Comparison of ENCODE assay signal across 12 mouse cellular contexts in the genomic region with DNA sequence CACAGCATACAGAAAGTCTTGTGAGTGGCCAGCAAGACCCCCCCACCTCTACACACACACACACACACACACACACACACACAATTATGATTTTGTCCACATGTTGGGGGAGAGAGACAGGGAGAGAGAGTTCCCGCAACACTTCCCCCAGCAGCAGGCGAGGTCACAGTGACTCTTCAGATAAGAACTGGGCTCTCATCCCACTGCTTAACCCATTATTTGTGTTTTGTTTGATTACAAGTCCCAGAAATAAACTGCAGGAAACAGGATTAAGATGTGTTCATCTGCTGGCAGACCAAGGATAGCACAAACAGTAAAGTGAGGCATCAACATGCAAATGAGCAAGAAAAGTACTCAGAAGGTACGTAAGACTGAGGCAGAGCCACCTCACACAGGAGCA. TPM values are rescaled to one million over a fixed set of nuclear protein-coding genes. Genes with fewer than 3 reads are reported as not detected.
DNase-seq lines count a peak whose midpoint lies in the region; ATAC-seq and TF ChIP-seq lines count a peak whose summit lies in the region.
"Had no signal": no experiment of that assay in that cellular context is flagged by ENCODE, and none has a peak within 500 bp of the region (broad histone marks: within the 10 kb centered on the region; RNA-seq: fewer than 3 reads in every experiment).

No protein-coding gene starts in this region.

- H3K36me3 ChIP-seq in intestine, embryonic 16.5 days (ENCODE audit: control insufficient read depth, insufficient read depth, low read length): 0 out of 2 replicates have a peak, but pooled peaks cover 2% of the 10 kb centered on the region
- H3K36me3 ChIP-seq in intestine, postnatal 0 days (ENCODE audit: control insufficient read depth, insufficient read depth): no peaks in the 10 kb centered on the region
- no peaks in the 10 kb centered on the region for H3K36me3 ChIP-seq in thymus, adult 2 months (ENCODE audit: control insufficient read depth, insufficient read depth, low read length)
- H3K36me3 ChIP-seq: midbrain, embryonic 12.5 days had no signal

- WGBS in intestine, embryonic 16.5 days: 56% methylated on average over 3 of the region's 3 CpGs
- WGBS in intestine, postnatal 0 days: 52% methylated on average over 3 of the region's 3 CpGs
- 90% methylated on average over 3 of the region's 3 CpGs for WGBS in thymus, adult 2 months

- peak; percentile 28 for DNase-seq in brain, adult 2 months (ENCODE audit: low read depth, low spot score)
- DNase-seq in heart, postnatal 10 days: peak; percentile 59 to 74
- DNase-seq in lung, postnatal 14 days: peak; percentile 9
- DNase-seq in spleen, postnatal 14 days (ENCODE audit: low spot score in 2 of 2): no peak
- DNase-seq in thymus, adult 2 months: no peak
- no peak for DNase-seq in spleen, postnatal 36 days (ENCODE audit: low spot score in 2 of 2)
- DNase-seq: B cell, adult 2 months; cerebellum, postnatal 36 days; gastrocnemius, postnatal 25 days had no signal

- no peak overlapping the region for H3K4me3 ChIP-seq in intestine, embryonic 16.5 days (ENCODE audit: low read length)
- H3K4me3 ChIP-seq in intestine, postnatal 0 days (ENCODE audit: low read depth, low read length): no peak overlapping the region
- H3K4me3 ChIP-seq in thymus, adult 2 months (ENCODE audit: control insufficient read depth, insufficient read depth, low read length): no peak overlapping the region
- H3K4me3 ChIP-seq: midbrain, embryonic 12.5 days had no signal

- no peaks in the 10 kb centered on the region for H3K27me3 ChIP-seq in intestine, embryonic 16.5 days (replicated peaks; ENCODE audit: control insufficient read depth, insufficient read depth, low read length)
- H3K27me3 ChIP-seq in intestine, postnatal 0 days (replicated peaks; ENCODE audit: control insufficient read depth, insufficient read depth, low read length): no peaks in the 10 kb centered on the region
- H3K27me3 ChIP-seq in thymus, adult 2 months (ENCODE audit: control insufficient read depth, insufficient read depth, low read length): no peaks in the 10 kb centered on the region
- H3K27me3 ChIP-seq: midbrain, embryonic 12.5 days had no signal

- no peak for TF ChIP-seq CTCF in intestine, postnatal 0 days (IDR thresholded peaks at IDR 0.05; ENCODE audit: low read depth)
- TF ChIP-seq CTCF in thymus, adult 2 months (IDR thresholded peaks at IDR 0.05; ENCODE audit: borderline replicate concordance, control insufficient read depth, extremely low read depth, insufficient read depth, low read length, poor library complexity): no peak

- H3K4me1 ChIP-seq in intestine, embryonic 16.5 days (ENCODE audit: control insufficient read depth, insufficient read depth, low read length): 0 out of 2 replicates have a peak, but pooled peaks cover 3% of the 10 kb centered on the region
- no peaks in the 10 kb centered on the region for H3K4me1 ChIP-seq in intestine, postnatal 0 days (replicated peaks; ENCODE audit: control insufficient read depth, insufficient read depth, low read length)
- no peaks in the 10 kb centered on the region for H3K4me1 ChIP-seq in thymus, adult 2 months (replicated peaks; ENCODE audit: control insufficient read depth, insufficient read depth, low read length)
- H3K4me1 ChIP-seq: midbrain, embryonic 12.5 days had no signal

- H3K9ac ChIP-seq in intestine, embryonic 16.5 days (ENCODE audit: low read depth, low read length): no peak overlapping the region
- H3K9ac ChIP-seq in intestine, postnatal 0 days (ENCODE audit: low read depth, low read length): no peak overlapping the region
- H3K9ac ChIP-seq: midbrain, embryonic 12.5 days had no signal

- no peak for TF ChIP-seq POLR2A in thymus, adult 2 months (IDR thresholded peaks at IDR 0.05; ENCODE audit: control insufficient read depth, extremely low read depth, insufficient read depth, low read length, poor library complexity)

- intact Hi-C loops in heart, postnatal 10 days (cut with DNase I): no loop called here

- 0 out of 2 replicates have a peak, but pooled peaks have one; percentile 28 for ATAC-seq in intestine, embryonic 16.5 days
- ATAC-seq in intestine, postnatal 0 days: no peak

- no peaks in the 10 kb centered on the region for H3K9me3 ChIP-seq in intestine, embryonic 16.5 days (ENCODE audit: control insufficient read depth, low read length)
- H3K9me3 ChIP-seq in intestine, postnatal 0 days (ENCODE audit: control insufficient read depth): no peaks in the 10 kb centered on the region
- H3K9me3 ChIP-seq: midbrain, embryonic 12.5 days had no signal

- H3K27ac ChIP-seq in intestine, embryonic 16.5 days (ENCODE audit: low read length): peak overlapping the region; percentile 75
- no peak overlapping the region for H3K27ac ChIP-seq in intestine, postnatal 0 days (ENCODE audit: low read depth, low read length)
- no peak overlapping the region for H3K27ac ChIP-seq in thymus, adult 2 months (ENCODE audit: control insufficient read depth, insufficient read depth, low read length)
- H3K27ac ChIP-seq: midbrain, embryonic 12.5 days had no signal

- no peak overlapping the region for H3K4me2 ChIP-seq in intestine, embryonic 16.5 days (ENCODE audit: low read depth, low read length)
- no peak overlapping the region for H3K4me2 ChIP-seq in intestine, postnatal 0 days (replicated peaks; ENCODE audit: low read depth)
- H3K4me2 ChIP-seq: midbrain, embryonic 12.5 days had no signal

RNA-seq across cellular contexts. Expression of gene Gucy1a1, which starts 33.6 kb away (rescaled TPM):
- 38.8 and 38.9 TPM in 2 replicates for polyA plus RNA-seq in intestine, embryonic 16.5 days (2015; fragmentation: Nextera tagmentation; extraction: Ambion mirVana)
- 15.7 and 15.9 TPM in 2 replicates for polyA plus RNA-seq in intestine, postnatal 0 days (2015; fragmentation: Nextera tagmentation; extraction: Ambion mirVana)
- total RNA-seq in heart, postnatal 10 days (2021): 10 to 100 TPM; 38.9 to 49.6 TPM
- 1.4 and 1.7 TPM in 2 replicates for polyA plus RNA-seq in thymus, adult 2 months (2012; rRNA removed)

RNA-seq across cellular contexts. Expression of gene Gucy1b1, which starts 37.5 kb away (rescaled TPM):
- polyA plus RNA-seq in intestine, embryonic 16.5 days (2015; fragmentation: Nextera tagmentation; extraction: Ambion mirVana): 55.3 and 59.7 TPM in 2 replicates
- 23.3 and 24.8 TPM in 2 replicates for polyA plus RNA-seq in intestine, postnatal 0 days (2015; fragmentation: Nextera tagmentation; extraction: Ambion mirVana)
- total RNA-seq in heart, postnatal 10 days (2021): 10 to 100 TPM; 22.2 to 29.1 TPM
- polyA plus RNA-seq in thymus, adult 2 months (2012; rRNA removed): 1.2 TPM in 2 replicates

Comparison
In these comparisons a context has a peak if more than half of its experiments do, and no peak if none do; other contexts are left out.
1. DNase-seq: peak in brain, adult 2 months (single experiment), heart, postnatal 10 days (2 of 2) and lung, postnatal 14 days (single experiment); none in spleen, postnatal 14 days (0 of 2), thymus, adult 2 months (single experiment) and spleen, postnatal 36 days (0 of 2).
2. RNA of gene Gucy1b1, which starts 37.5 kb away (polyA plus RNA-seq): 55.3 to 59.7 TPM in intestine, embryonic 16.5 days and 23.3 to 24.8 TPM in intestine, postnatal 0 days; 1.2 TPM in thymus, adult 2 months; every median in the first group is over 10 times any median in the second.